Mouse (Mus musculus): ENCODE measurements around the gene Tmem258. TPM values are rescaled to one million over a fixed set of nuclear protein-coding genes. Genes with fewer than 3 reads are reported as not detected.

The Tmem258 gene
- polyA plus RNA-seq, 1 experiment = 329 TPM

DNA sequence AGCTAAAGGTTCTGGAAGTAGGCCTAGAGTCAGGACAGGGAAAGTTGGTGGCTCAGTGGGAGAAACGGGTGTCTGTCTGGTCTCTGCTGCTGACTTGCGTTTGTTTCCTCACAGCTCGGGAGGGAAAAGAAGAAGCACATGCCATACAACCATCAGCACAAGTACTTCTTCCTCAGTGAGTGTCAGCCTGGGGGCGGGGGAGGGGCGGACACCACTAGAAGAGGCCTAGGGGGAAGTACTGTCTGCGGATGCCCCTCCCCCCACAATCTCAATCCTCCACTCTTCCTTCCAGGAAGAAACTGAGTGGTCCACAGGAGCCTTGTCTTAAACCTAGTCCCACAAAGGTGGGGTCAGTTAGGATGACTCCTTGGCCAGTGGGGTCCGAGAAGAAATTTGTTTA, 12.5 kb upstream of the Tmem258 start:
- Histone ChIP-seq H3K4me1 (ENCODE audit: control insufficient read depth, insufficient read depth, low read length) (peaks cover 3% of the 10 kb centered on the region; the same call in 1 of the 2 replicates), H3K27me3 (ENCODE audit: control insufficient read depth, insufficient read depth, low read length) (no peaks in the 10 kb centered on the region), H3K27ac (ENCODE audit: control insufficient read depth, insufficient read depth, low read depth, low read length) (no peak overlapping the region), H3K4me3 (ENCODE audit: control insufficient read depth, low read depth, low read length) (no peak overlapping the region), H3K36me3 (ENCODE audit: control insufficient read depth, insufficient read depth, low read length) (no peaks in the 10 kb centered on the region)
- TF ChIP-seq CTCF (IDR thresholded peaks at IDR 0.05; ENCODE audit: control insufficient read depth, insufficient read depth, insufficient replicate concordance, low read depth, low read length) (no peak), POLR2A (IDR thresholded peaks at IDR 0.05; ENCODE audit: control insufficient read depth, low read depth, low read length) (no peak)

DNA sequence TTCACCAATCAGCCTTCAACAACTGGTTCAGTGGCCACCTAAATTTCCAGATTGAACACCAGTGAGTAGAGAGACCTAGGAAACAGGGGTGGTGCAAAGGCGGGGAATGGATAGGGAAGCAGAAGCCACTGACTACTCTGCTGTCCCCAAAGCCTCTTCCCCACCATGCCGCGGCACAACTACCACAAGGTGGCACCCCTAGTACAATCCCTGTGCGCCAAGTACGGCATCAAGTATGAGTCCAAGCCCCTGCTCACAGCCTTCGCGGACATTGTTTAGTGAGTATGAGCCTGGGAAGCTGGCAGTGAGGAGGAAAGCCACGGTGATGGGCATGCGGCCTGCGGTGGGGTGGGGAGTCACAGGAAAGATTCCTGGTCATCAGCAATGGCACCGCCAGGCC, 9.5 kb upstream of the Tmem258 start:
- TF ChIP-seq CTCF (IDR thresholded peaks at IDR 0.05; ENCODE audit: control insufficient read depth, insufficient read depth, insufficient replicate concordance, low read depth, low read length) = no peak
- TF ChIP-seq POLR2A (IDR thresholded peaks at IDR 0.05; ENCODE audit: control insufficient read depth, low read depth, low read length) = no peak
- Histone ChIP-seq H3K27ac (ENCODE audit: control insufficient read depth, insufficient read depth, low read depth, low read length) (no peak overlapping the region), H3K27me3 (ENCODE audit: control insufficient read depth, insufficient read depth, low read length) (no peaks in the 10 kb centered on the region), H3K36me3 (ENCODE audit: control insufficient read depth, insufficient read depth, low read length) (no peaks in the 10 kb centered on the region), H3K4me1 (ENCODE audit: control insufficient read depth, insufficient read depth, low read length) (peaks cover 3% of the 10 kb centered on the region; the same call in 1 of the 2 replicates), H3K4me3 (ENCODE audit: control insufficient read depth, low read depth, low read length) (no peak overlapping the region)

DNA sequence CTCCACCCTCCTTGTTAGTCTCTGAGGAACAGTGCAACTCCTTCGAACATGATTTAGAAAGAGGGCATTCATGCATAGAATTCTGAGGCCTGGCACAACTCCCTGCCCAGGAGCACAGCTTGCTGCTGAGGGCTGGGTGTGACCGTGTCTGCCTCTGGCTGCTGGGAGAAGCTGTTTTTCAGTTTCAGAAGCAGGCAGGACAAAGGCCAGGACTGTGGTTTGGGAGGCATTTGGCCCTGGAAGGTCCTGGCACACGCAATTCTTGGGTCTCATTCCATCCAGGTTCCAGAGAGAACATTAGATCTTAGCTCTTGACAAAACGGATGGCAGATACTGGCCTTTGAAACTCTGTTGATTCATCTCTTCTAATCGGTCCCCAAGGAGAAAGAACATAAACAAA, 8.6 kb upstream of the Tmem258 start:
- H3K27ac ChIP-seq (ENCODE audit: control insufficient read depth, insufficient read depth, low read depth, low read length) = no peak overlapping the region
- TF ChIP-seq POLR2A (IDR thresholded peaks at IDR 0.05; ENCODE audit: control insufficient read depth, low read depth, low read length) (no peak), CTCF (IDR thresholded peaks at IDR 0.05; ENCODE audit: control insufficient read depth, insufficient read depth, insufficient replicate concordance, low read depth, low read length) (no peak)
- no peaks in the 10 kb centered on the region for H3K27me3 ChIP-seq (ENCODE audit: control insufficient read depth, insufficient read depth, low read length)
- peaks cover 3% of the 10 kb centered on the region; the same call in 1 of the 2 replicates for H3K4me1 ChIP-seq (ENCODE audit: control insufficient read depth, insufficient read depth, low read length)
- H3K36me3 ChIP-seq (ENCODE audit: control insufficient read depth, insufficient read depth, low read length) = no peaks in the 10 kb centered on the region
- H3K4me3 ChIP-seq (ENCODE audit: control insufficient read depth, low read depth, low read length) = no peak overlapping the region

DNA sequence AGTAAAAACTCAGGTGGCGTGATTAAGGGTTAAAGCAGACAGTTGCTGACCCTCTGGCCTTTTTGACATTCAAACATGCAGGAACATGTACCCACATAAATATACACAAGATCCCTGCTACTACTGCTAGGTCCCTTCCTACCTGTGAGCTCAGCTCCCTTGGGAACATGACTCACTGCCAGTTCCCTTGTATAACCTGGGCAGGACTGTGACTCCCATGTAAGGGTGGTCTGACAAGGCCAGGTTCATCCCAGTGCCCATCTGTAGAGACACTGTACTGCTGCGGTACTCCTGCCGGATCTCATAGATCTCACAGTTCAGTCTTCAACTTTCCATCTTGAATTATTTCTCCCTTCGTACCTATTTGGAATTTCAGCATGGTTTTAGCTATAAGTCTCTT, 6.7 kb upstream of the Tmem258 start:
- Histone ChIP-seq H3K36me3 (ENCODE audit: control insufficient read depth, insufficient read depth, low read length) (no peaks in the 10 kb centered on the region), H3K27ac (ENCODE audit: control insufficient read depth, insufficient read depth, low read depth, low read length) (no peak overlapping the region), H3K27me3 (ENCODE audit: control insufficient read depth, insufficient read depth, low read length) (no peaks in the 10 kb centered on the region), H3K4me1 (ENCODE audit: control insufficient read depth, insufficient read depth, low read length) (no peaks in the 10 kb centered on the region), H3K4me3 (ENCODE audit: control insufficient read depth, low read depth, low read length) (no peak overlapping the region)
- TF ChIP-seq CTCF (IDR thresholded peaks at IDR 0.05; ENCODE audit: control insufficient read depth, insufficient read depth, insufficient replicate concordance, low read depth, low read length) = no peak
- no peak for TF ChIP-seq POLR2A (IDR thresholded peaks at IDR 0.05; ENCODE audit: control insufficient read depth, low read depth, low read length)

DNA sequence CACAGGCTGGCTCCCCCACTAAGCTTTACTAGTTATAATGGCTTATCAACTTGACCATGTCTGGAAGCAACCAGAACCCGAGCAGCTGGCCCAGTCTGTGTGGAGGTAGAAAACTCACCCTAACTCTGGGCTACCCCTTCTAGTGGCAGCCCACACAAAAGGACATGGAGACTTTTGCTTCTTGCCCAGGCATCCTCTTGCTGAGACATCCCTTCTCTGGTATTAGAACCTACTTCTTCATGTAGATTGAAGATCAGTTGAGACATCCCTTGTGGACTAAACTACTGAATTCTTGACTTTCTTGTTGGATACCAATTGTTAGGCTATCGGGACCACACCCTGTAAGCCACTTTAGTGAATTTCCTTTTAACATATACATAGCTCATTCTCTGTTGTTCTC, 5.5 kb upstream of the Tmem258 start:
- Histone ChIP-seq H3K36me3 (ENCODE audit: control insufficient read depth, insufficient read depth, low read length) (no peaks in the 10 kb centered on the region), H3K27me3 (ENCODE audit: control insufficient read depth, insufficient read depth, low read length) (no peaks in the 10 kb centered on the region), H3K4me1 (ENCODE audit: control insufficient read depth, insufficient read depth, low read length) (no peaks in the 10 kb centered on the region), H3K27ac (ENCODE audit: control insufficient read depth, insufficient read depth, low read depth, low read length) (no peak overlapping the region), H3K4me3 (ENCODE audit: control insufficient read depth, low read depth, low read length) (no peak overlapping the region)
- TF ChIP-seq CTCF (IDR thresholded peaks at IDR 0.05; ENCODE audit: control insufficient read depth, insufficient read depth, insufficient replicate concordance, low read depth, low read length) (no peak), POLR2A (IDR thresholded peaks at IDR 0.05; ENCODE audit: control insufficient read depth, low read depth, low read length) (no peak)

DNA sequence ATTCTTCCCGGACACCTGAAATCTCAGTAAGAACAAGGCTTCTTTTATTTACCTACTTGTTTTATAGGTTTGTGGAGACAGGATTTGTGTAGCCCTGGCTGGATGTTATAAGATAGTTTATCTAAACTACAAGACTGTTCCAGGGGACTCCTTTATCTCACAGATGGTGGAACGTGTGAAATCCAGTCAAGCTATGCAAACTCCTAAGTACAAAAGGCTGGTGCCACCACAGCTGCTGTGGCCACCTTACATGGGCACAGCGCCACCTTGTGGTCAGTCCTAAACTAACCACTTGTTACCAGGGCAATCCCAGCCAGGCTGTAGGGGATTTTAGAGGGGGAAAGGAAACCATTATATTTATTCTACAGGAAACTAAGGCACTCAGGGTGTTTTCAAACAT, 5.1 kb upstream of the Tmem258 start:
- Histone ChIP-seq H3K27me3 (ENCODE audit: control insufficient read depth, insufficient read depth, low read length) (no peaks in the 10 kb centered on the region), H3K36me3 (ENCODE audit: control insufficient read depth, insufficient read depth, low read length) (no peaks in the 10 kb centered on the region), H3K4me3 (ENCODE audit: control insufficient read depth, low read depth, low read length) (no peak overlapping the region), H3K27ac (ENCODE audit: control insufficient read depth, insufficient read depth, low read depth, low read length) (no peak overlapping the region), H3K4me1 (ENCODE audit: control insufficient read depth, insufficient read depth, low read length) (no peaks in the 10 kb centered on the region)
- TF ChIP-seq CTCF (IDR thresholded peaks at IDR 0.05; ENCODE audit: control insufficient read depth, insufficient read depth, insufficient replicate concordance, low read depth, low read length) = peak; percentile 94
- no peak for TF ChIP-seq POLR2A (IDR thresholded peaks at IDR 0.05; ENCODE audit: control insufficient read depth, low read depth, low read length)

DNA sequence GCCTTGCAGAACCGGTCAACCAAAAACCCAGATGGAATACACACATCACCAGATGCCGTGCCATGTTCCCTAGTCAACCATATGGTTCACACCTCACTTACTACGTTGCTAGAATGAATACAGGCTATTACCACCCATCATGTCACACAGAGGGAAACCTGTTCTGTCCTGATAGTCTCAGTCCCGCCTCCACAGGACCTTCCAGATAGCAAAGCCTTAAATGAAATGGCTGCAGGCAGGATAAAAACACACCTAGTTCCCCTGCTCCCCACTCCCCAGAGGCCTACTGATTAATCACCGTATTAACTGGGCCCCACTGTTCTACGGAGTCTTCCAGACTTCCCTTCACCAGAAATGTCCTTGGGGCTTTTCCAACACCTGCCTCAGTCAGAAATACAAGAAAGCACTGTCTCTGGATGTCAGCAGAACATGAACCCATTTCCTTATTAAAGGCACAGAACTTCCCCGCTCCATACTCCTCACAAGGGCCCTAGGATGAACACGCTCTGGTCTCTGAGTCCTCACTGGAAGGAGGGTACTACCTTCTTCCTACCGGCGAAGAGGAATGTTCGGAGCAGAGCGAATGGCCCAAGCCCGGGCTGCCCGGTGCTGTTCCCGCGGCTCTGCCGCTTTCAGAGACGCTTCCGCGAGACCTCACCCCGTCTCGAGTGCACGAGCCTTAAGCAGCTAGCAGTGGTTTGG, 517 bp upstream of the Tmem258 start:
- Histone ChIP-seq H3K27me3 (ENCODE audit: control insufficient read depth, insufficient read depth, low read length) (no peaks in the 10 kb centered on the region), H3K36me3 (ENCODE audit: control insufficient read depth, insufficient read depth, low read length) (no peaks in the 10 kb centered on the region), H3K4me3 (ENCODE audit: control insufficient read depth, low read depth, low read length) (peak overlapping the region; percentile 99), H3K27ac (ENCODE audit: control insufficient read depth, insufficient read depth, low read depth, low read length) (peak overlapping the region; percentile 99), H3K4me1 (ENCODE audit: control insufficient read depth, insufficient read depth, low read length) (no peaks in the 10 kb centered on the region)
- TF ChIP-seq POLR2A (IDR thresholded peaks at IDR 0.05; ENCODE audit: control insufficient read depth, low read depth, low read length) (no peak), CTCF (IDR thresholded peaks at IDR 0.05; ENCODE audit: control insufficient read depth, insufficient read depth, insufficient replicate concordance, low read depth, low read length) (no peak)

Measured in testis, adult 2 months (tissue).